Mouse (Mus musculus): Measurements from ENCODE around the gene Lemd1. TPM values are rescaled to one million over a fixed set of nuclear protein-coding genes. Genes with fewer than 3 reads are reported as not detected.

Lemd1 gene
- total RNA-seq, 1 experiment from 2014 or later: not detected

GRCm38 (mm10) chr1:132308674-132309073 is 117.4 kb downstream of the Lemd1 start:
- ATAC-seq (replicated peaks; ENCODE audit: low read depth, poor library complexity, severe bottlenecking): no peak

Other genes with a start within 250 kb of the Lemd1 start
- 9.8 and 10.6 TPM in 2 replicates for gene Slc45a3, start 228.5 kb upstream of the Lemd1 start, total RNA-seq (2017)
- 86.9 and 112 TPM in 2 replicates for gene Elk4, start 183.8 kb upstream of the Lemd1 start, total RNA-seq (2017)
- gene Mfsd4a, start 123.4 kb upstream of the Lemd1 start, total RNA-seq (2017): 0.63 and 5.5 TPM in 2 replicates
- 0.73 and 2.0 TPM in 2 replicates for gene Cdk18, start 51.7 kb upstream of the Lemd1 start, total RNA-seq (2017)
- not detected in 2 replicates for gene AC124108.1, start within 50 bp of the Lemd1 start, total RNA-seq (2017)
- not detected in 2 replicates for gene Gm10188, start 38.3 kb downstream of the Lemd1 start, total RNA-seq (2017)
- not detected in 2 replicates for gene Klhdc8a, start 107.2 kb downstream of the Lemd1 start, total RNA-seq (2017)
- gene Nuak2, start 124.7 kb downstream of the Lemd1 start, total RNA-seq (2017): 8.0 and 12.0 TPM in 2 replicates
- gene Tmcc2, start 199.8 kb downstream of the Lemd1 start, total RNA-seq (2017): 8.0 and 14.4 TPM in 2 replicates
- gene Dstyk, start 226.1 kb downstream of the Lemd1 start, total RNA-seq (2017): 16.2 and 25.7 TPM in 2 replicates